Mouse (Mus musculus) forebrain, postnatal 0 days (tissue): ENCODE data around the gene Atp1a1. TPM values are rescaled to one million over a fixed set of nuclear protein-coding genes. Genes with fewer than 3 reads are reported as not detected.

Source experiments
- ATAC-seq: fragments of 200-750 bp; cut with Nextera tagmentation; 2 replicates; pipeline ENCODE4 v1.8.0; 2017; ENCODE audit warnings: mild to moderate bottlenecking, moderate library complexity
- DNase-seq: peaks from one replicate; pipeline ENCODE4 v3.0.0-alpha.2; 2015
- H3K27ac ChIP-seq: fragments of 300-500 bp; sonication (generic); 2 replicates; pipeline ENCODE4 v1.5.1; 2014; ENCODE audit warnings: low read depth, mild to moderate bottlenecking, antibody characterized with exemption, low read length, moderate library complexity, mixed read lengths
- H3K27me3 ChIP-seq: fragments of 300-500 bp; sonication (generic); 2 replicates; pipeline ENCODE4 v1.6.1; 2014; ENCODE audit warnings: mild to moderate bottlenecking, low read length, mixed read lengths; ENCODE audit not compliant: insufficient read depth
- H3K36me3 ChIP-seq: fragments of 300-500 bp; sonication (generic); 2 replicates; pipeline ENCODE4 v1.6.1; 2014; ENCODE audit warnings: mild to moderate bottlenecking, moderate library complexity; ENCODE audit not compliant: insufficient read depth
- H3K4me1 ChIP-seq: fragments of 300-500 bp; sonication (generic); 2 replicates; pipeline ENCODE4 v1.6.1; 2014; ENCODE audit warnings: antibody characterized with exemption; ENCODE audit not compliant: insufficient read depth
- H3K4me2 ChIP-seq: fragments of 300-500 bp; sonication (generic); 2 replicates; pipeline ENCODE4 v1.6.1; 2014; ENCODE audit warnings: low read depth, mild to moderate bottlenecking, moderate library complexity
- H3K4me3 ChIP-seq: fragments of 300-500 bp; sonication (generic); 2 replicates; pipeline ENCODE4 v1.5.1; 2014; ENCODE audit warnings: low read depth, low read length, mixed read lengths
- H3K9ac ChIP-seq: fragments of 300-500 bp; sonication (generic); 2 replicates; pipeline ENCODE4 v1.6.1; 2014; ENCODE audit warnings: mild to moderate bottlenecking
- H3K9me3 ChIP-seq: fragments of 300-500 bp; sonication (generic); 2 replicates; pipeline ENCODE4 v1.6.1; 2016; ENCODE audit warnings: low read length
- CTCF ChIP-seq: sonication (generic); IDR thresholded peaks from 2 replicates; pipeline ENCODE4 v1.5.1; 2016; ENCODE audit warnings: antibody characterized with exemption, control low read depth, low read depth
- WGBS: fragments of 180-500 bp; shearing (Covaris S2); extraction: QIAGEN DNeasy Blood & Tissue Kit; methylation state at CpG from one replicate; pipeline ENCODE4 v1.1.7; 2014; 5-methylcytosine and 5-hydroxymethylcytosine counted together
- polyA plus RNA-seq: library from polyadenylated mRNA; unstranded; fragments of >200 nt; fragmentation: Nextera tagmentation; extraction: Ambion mirVana; gene quantifications from 2 replicates; pipeline ENCODE4 v1.2.1, GENCODE M21; 2015
- total RNA-seq: library from RNA; depleted of rRNA; stranded (reverse); fragments of >200 nt; gene quantifications from 2 replicates; pipeline ENCODE4 v1.2.3, GENCODE M21; 2014

The Atp1a1 gene
- total and polyA plus RNA-seq, 2 experiments from 2014 or later: 53.7 to 199 TPM

GRCm38 (mm10) chr3:101570246-101570645, 34.2 kb downstream of the Atp1a1 start:
- Histone ChIP-seq H3K4me3 (no peak overlapping the region), H3K27ac (no peak overlapping the region), H3K9ac (no peak overlapping the region), H3K4me1 (peaks cover 4% of the 10 kb centered on the region; the same call in 1 of the 2 replicates), H3K36me3 (peaks cover 8% of the 10 kb centered on the region), H3K9me3 (no peaks in the 10 kb centered on the region), H3K27me3 (no peaks in the 10 kb centered on the region), H3K4me2 (no peak overlapping the region)
- DNase-seq: no peak
- WGBS: 56% methylated on average over 3 of the region's 3 CpGs
- no peak for TF ChIP-seq CTCF
- ATAC-seq: no peak

GRCm38 (mm10) chr3:101568627-101569026, 35.9 kb downstream of the Atp1a1 start:
- no peak for TF ChIP-seq CTCF
- no peaks in the 10 kb centered on the region for H3K27me3 ChIP-seq
- no peak overlapping the region for H3K4me3 ChIP-seq
- ATAC-seq (no peak), DNase-seq (no peak)
- no peaks in the 10 kb centered on the region for H3K9me3 ChIP-seq
- peaks cover 4% of the 10 kb centered on the region; the same call in 1 of the 2 replicates for H3K4me1 ChIP-seq
- 87% methylated on average over 4 of the region's 4 CpGs for WGBS
- H3K4me2 ChIP-seq: no peak overlapping the region
- H3K9ac ChIP-seq: no peak overlapping the region
- no peaks in the 10 kb centered on the region for H3K36me3 ChIP-seq
- H3K27ac ChIP-seq: no peak overlapping the region

GRCm38 (mm10) chr3:101564011-101564410, 40.5 kb downstream of the Atp1a1 start:
- Histone ChIP-seq H3K27me3 (no peaks in the 10 kb centered on the region), H3K4me2 (no peak overlapping the region), H3K36me3 (no peaks in the 10 kb centered on the region), H3K9ac (no peak overlapping the region), H3K4me3 (no peak overlapping the region), H3K27ac (no peak overlapping the region), H3K4me1 (peaks cover 8% of the 10 kb centered on the region; the same call in 1 of the 2 replicates), H3K9me3 (no peaks in the 10 kb centered on the region)
- ATAC-seq: no peak
- no peak for TF ChIP-seq CTCF
- DNase-seq: no peak
- WGBS: 93% methylated on average over 2 of the region's 2 CpGs

- no peak for DNase-seq
- no peak overlapping the region for H3K4me2 ChIP-seq
- WGBS: 28% methylated on average over 10 of the region's 10 CpGs
- H3K9ac ChIP-seq: no peak overlapping the region
- TF ChIP-seq CTCF: no peak
- peaks cover 8% of the 10 kb centered on the region; the same call in 1 of the 2 replicates for H3K4me1 ChIP-seq
- ATAC-seq: no peak
- no peaks in the 10 kb centered on the region for H3K27me3 ChIP-seq
- no peak overlapping the region for H3K4me3 ChIP-seq
- H3K27ac ChIP-seq: no peak overlapping the region
- no peaks in the 10 kb centered on the region for H3K9me3 ChIP-seq
- H3K36me3 ChIP-seq: no peaks in the 10 kb centered on the region
Observed at GRCm38 (mm10) chr3:101562510-101563209, 41.8 kb downstream of the Atp1a1 start.

- H3K27ac ChIP-seq: no peak overlapping the region
- no peak for TF ChIP-seq CTCF
Observed at GRCm38 (mm10) chr3:101561948-101562347, 42.5 kb downstream of the Atp1a1 start.

GRCm38 (mm10) chr3:101560841-101561522, 43.5 kb downstream of the Atp1a1 start:
- no peaks in the 10 kb centered on the region for H3K9me3 ChIP-seq
- no peak overlapping the region for H3K9ac ChIP-seq
- ATAC-seq: peak; percentile 70
- no peak for TF ChIP-seq CTCF
- H3K4me3 ChIP-seq: no peak overlapping the region
- no peaks in the 10 kb centered on the region for H3K36me3 ChIP-seq
- 24% methylated on average over 9 of the region's 9 CpGs for WGBS
- H3K4me2 ChIP-seq: no peak overlapping the region
- DNase-seq: peak; percentile 60
- H3K27ac ChIP-seq: no peak overlapping the region
- no peaks in the 10 kb centered on the region for H3K27me3 ChIP-seq
- H3K4me1 ChIP-seq: peaks cover 8% of the 10 kb centered on the region; the same call in 1 of the 2 replicates

More at GRCm38 (mm10) chr3:101561948-101562347, 42.5 kb downstream of the Atp1a1 start:
- Histone ChIP-seq H3K36me3 (no peaks in the 10 kb centered on the region), H3K4me2 (no peak overlapping the region), H3K4me1 (peaks cover 8% of the 10 kb centered on the region; the same call in 1 of the 2 replicates), H3K9me3 (no peaks in the 10 kb centered on the region), H3K9ac (no peak overlapping the region), H3K27me3 (no peaks in the 10 kb centered on the region), H3K4me3 (no peak overlapping the region)
- WGBS: 93% methylated on average over 5 of the region's 5 CpGs
- ATAC-seq (no peak), DNase-seq (no peak)

GRCm38 (mm10) chr3:101556712-101557111, 47.8 kb downstream of the Atp1a1 start:
- DNase-seq: no peak
- H3K36me3 ChIP-seq: no peaks in the 10 kb centered on the region
- ATAC-seq: no peak
- WGBS: 88% methylated on average over 2 of the region's 2 CpGs
- no peaks in the 10 kb centered on the region for H3K27me3 ChIP-seq
- H3K4me3 ChIP-seq: no peak overlapping the region
- H3K4me2 ChIP-seq: no peak overlapping the region
- H3K9me3 ChIP-seq: no peaks in the 10 kb centered on the region
- TF ChIP-seq CTCF: no peak
- peaks cover 8% of the 10 kb centered on the region; the same call in 1 of the 2 replicates for H3K4me1 ChIP-seq
- H3K27ac ChIP-seq: no peak overlapping the region
- H3K9ac ChIP-seq: no peak overlapping the region
